Mouse (Mus musculus) T-helper 17 cell (primary cell): ENCODE measurements around the gene Pkd1l2.

Source experiments
- in situ Hi-C, 2 experiments: fragments of 300-600 bp; cut with MboI, MseI; formaldehyde crosslinking; loops; 1 replicate in 1 of 2; 2 replicates in 1 of 2; pipeline ENCODE4 v1.15.1; 2025; ENCODE audit warnings: high pct_unique_total_duplicates in 2 of 2

The Pkd1l2 gene

DNA sequence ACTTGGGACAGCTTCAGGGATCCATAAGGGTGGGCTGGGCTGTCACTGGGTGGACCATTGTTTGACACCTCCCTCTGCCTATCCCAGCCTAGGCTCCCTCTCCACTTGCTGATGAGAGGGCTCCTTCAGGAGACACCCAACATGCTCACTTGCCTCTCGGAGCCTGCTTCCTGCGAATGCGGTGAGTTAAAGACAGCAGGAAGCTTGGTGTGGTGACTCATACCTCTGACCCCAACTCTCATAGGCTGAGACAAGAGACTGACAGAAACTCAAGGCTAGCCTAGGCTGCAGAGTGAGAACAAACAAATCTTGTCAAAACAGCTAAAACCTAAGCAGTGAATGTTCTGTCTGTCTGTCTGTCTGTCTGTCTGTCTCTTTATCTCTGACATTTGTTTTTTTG lies 48.9 kb downstream of the Pkd1l2 start:
- in situ Hi-C loops: no loop called here

GRCm38 (mm10) chr8:117032609-117033008 lies 49.6 kb downstream of the Pkd1l2 start:
- in situ Hi-C loops: no loop called here

DNA sequence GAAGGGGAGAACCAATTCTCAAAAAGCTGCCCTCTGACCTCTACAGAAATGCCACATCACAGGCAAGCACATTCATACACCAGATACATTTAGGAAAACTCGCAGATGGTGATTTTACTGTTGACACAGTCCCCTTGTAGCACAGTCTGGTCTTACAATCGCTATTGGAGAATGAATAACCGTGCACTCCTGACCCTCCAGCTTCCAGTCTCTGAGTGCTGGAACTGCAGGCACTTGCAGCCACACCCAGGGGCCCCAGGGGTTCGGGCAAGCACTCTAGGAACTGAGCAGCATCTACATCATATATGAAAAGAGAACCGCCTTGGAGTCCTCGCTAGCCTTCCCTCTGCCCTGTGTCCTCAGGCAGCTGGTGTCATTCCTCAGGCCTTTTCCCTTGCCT lies 50.8 kb downstream of the Pkd1l2 start:
- in situ Hi-C loops: no loop called here

DNA sequence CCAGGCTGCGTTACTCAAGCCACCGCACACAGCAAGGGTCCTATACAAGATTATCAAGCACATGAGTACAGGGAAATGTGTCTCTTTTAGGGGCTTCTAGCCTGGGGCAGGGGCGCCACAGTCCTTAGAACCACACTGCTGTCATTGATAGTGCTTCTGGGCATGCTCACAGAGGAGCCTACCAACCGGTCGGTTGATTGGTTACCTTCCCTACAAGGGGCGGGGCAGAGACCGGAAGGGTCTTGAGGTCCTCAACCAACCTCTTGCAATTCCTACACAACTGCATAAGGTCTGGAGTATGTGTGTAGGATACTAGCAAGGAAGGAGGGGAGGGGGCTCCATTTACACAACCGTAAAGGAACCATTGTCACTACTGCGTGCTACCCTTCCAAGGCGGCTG lies 53.6 kb downstream of the Pkd1l2 start:
- in situ Hi-C loops: no loop called here

- in situ Hi-C loops: no loop called here
Measured at GRCm38 (mm10) chr8:117027601-117028000, 54.6 kb downstream of the Pkd1l2 start.

- in situ Hi-C loops: no loop called here
Measured at GRCm38 (mm10) chr8:117022297-117022993, 59.8 kb downstream of the Pkd1l2 start.

DNA sequence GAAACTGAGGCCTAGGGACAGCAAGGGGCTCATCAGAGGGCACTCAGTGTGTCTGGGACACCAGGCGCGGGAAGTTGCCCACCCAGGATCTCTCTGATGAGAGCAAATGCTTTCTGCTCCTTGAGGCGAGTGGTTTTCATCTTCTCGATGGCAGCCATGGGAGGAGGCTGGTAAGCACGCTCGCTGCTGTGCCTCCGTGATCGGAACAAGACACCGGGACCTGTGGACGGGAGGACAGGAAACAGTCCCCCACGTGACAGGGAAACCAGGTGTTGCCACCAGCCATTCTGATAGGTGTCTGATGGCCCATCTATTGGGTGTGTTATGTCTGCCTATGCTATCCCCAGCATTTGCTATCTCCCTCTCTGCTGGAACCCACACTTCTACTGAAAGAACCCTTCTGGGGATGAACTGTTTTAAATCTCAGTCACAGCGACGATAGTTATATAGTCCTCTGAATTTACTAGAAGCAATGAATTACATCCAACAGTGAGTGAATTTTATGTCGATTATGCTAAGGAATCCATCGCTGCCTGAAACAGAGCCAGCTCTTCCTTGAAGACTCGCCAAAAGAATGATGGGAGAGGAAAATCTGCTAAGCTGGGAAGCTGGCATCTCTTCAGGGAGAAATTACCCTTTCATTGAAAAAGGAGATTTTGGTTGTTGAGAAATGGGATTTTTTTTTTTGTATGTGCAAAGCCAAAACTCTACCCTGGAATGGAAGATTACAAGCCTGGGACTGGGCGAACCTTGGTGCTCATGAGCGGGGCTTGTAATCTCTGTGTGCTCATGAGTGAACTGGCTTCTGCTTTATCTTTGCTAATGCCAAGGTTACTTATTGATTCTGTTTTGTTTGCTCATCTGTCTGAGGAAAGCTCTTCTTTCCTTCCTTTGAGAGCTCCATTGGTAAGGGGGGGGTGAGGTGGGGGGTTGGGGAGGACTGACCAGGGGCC lies 62.6 kb downstream of the Pkd1l2 start:
- in situ Hi-C loops: no loop called here

GRCm38 (mm10) chr8:117017896-117018295 lies 64.4 kb downstream of the Pkd1l2 start:
- in situ Hi-C loops: no loop called here

GRCm38 (mm10) chr8:117017006-117017405 lies 65.2 kb downstream of the Pkd1l2 start:
- in situ Hi-C loops: no loop called here

- in situ Hi-C loops: no loop called here
Measured at GRCm38 (mm10) chr8:117015670-117016069, 66.6 kb downstream of the Pkd1l2 start.

DNA sequence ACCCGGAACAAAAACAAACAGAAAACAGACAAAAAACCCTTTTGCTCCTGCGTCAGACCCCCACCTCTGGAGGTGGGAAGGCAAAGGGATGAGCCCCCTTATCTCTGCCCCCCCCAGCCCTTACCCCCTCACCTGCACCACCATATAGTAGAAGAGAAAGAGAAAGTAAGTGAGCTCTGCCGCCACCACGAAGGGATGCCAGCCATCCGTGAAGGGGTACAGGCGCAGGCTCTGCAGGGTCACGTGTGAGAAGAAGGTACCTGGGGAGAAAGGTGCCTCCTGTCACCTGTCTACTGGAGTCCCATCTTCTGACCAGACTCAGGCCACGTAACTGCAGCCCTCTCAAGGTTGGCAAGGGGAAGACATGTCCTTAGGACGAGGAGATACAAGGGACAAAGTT lies 70.9 kb downstream of the Pkd1l2 start:
- in situ Hi-C loops: no loop called here

DNA sequence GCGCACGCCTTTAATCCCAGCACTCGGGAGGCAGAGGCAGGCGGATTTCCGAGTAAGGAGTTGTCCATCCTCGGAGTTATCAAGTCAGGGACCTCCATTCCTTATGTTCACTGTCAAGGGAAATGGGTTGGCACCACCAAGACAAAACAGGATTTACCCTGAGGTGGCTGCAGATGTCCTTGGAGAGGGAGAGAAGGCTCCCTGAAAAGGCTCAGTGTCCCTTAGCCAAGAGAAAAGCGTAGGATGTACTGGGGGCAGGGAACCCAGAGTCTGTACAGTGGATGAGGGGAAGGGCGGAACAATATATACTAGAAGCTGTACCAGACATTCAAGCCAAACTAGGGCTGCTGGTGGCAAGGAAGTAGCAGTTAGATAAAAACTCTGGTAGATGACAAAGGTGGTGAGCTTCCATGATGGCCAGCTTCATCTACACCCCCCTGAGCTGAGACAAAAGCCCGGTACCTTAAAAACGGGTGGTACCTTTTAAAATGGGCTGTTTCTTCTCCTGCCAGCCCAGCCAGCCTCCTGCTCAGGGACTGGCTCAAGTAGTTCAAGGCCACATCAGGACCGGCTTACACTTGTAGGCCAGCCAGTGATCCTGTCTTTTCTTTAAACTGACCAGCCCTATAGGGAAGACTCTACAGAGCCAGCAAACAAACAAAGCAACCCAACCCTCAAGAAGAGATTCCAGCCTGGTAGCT lies 88.1 kb downstream of the Pkd1l2 start:
- in situ Hi-C loops: no loop called here

DNA sequence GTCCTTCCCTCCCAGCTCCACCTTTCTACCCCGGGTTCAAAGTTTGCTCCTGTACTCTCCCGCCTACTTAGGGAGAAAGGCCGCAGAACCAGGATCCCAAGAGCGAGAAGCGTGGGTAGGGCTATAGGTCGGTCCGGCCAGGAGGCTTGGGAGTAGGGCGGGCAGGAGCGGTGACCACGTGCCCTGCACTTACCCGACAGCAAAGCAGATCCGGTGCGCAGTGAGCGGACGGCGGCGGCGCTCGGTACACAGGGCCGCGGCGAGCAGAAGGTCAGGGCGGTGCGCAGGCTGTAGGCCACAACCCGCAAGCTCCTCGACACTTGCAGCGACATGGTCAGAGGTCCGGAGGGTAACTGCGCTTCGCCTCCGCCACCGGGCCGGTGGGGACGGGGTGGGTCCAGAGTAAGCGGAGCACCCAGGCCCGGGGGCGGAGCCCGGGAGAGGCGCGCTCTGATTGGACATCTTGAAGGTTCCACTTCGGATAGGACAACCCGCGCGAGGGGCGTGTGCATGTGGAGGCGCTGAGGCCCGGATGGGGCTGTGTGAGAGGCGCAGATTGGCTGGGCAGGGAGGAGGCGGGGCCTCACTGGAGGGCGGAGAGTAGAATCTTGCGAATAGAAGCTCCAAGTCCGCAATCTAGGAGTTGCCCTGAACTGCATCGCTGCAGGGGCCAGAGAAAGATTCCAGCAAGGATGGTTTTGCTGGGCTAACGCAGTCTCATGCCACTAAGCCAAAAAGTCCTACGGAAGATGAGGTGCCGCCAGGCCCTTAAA lies 89.0 kb downstream of the Pkd1l2 start, which contains the start of gene Gcsh:
Gene Gcsh, minus strand, starts transcription at position 443 of the 773 bp plus-strand sequence.
- in situ Hi-C loops: no loop called here

GRCm38 (mm10) chr8:116992176-116992971 lies 89.9 kb downstream of the Pkd1l2 start:
- in situ Hi-C loops: no loop called here

GRCm38 (mm10) chr8:116991241-116991640 lies 91.0 kb downstream of the Pkd1l2 start:
- in situ Hi-C loops: no loop called here

DNA sequence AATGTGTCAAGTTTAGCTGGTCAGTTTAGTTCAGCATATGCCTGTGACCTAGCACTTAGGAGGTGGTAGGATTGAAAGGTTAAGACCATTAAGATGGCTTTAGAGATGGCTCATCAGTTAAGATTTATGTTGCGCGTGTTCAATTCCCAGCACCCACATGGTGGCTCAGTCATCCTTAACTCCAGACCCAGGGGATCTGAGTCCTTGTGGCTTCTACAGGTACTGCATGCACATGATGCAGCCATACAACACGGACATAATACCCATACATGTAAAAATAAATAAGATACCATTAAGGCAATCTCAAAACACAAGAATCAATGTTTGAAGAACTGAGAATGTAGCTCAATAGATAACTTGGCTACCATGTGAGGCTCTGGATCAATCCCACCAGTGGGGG lies 92.4 kb downstream of the Pkd1l2 start:
- in situ Hi-C loops: no loop called here

GRCm38 (mm10) chr8:116980117-116980516 lies 102.1 kb downstream of the Pkd1l2 start:
- in situ Hi-C loops: no loop called here

DNA sequence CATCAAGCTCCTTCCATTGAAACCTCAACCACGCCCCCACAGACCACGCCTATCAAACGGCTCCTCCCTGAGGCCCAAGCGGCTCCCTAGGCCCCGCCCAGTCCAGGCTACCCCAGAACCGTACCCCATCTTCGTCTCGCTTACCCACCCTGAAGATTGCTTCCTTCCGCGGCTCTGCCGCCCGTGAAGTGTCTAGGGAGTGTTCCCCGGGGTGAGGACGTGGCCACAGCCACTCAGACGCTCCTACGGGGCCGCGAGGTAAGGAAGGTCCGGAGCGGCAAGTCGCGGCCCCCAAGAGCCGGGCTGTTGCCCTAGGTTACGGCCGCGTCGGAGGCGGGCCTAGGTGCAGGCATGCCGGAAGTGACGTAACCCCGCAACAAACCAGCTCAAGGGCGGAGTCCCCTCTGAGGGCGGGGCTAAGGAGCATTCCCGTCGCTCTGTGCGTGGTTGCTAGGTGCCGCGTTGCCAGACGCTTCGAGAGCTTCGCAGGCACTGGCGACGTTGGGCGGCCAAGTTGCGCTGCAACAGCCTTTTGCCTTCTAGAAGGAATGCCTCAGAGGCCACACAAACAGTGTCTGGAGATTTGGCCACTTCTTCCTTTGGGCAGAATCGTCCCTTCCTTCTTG lies 103.5 kb downstream of the Pkd1l2 start, which contains the start of gene 1700030J22Rik:
Gene 1700030J22Rik, minus strand, starts transcription at position 329 of the 626 bp plus-strand sequence.
- in situ Hi-C loops: loop anchor here (5.0 to 10.0 kb wide), 2 partner anchors 36 to 1934 kb away; partner anchors contain the start of gene Atmin (in 2 of the 2)

DNA sequence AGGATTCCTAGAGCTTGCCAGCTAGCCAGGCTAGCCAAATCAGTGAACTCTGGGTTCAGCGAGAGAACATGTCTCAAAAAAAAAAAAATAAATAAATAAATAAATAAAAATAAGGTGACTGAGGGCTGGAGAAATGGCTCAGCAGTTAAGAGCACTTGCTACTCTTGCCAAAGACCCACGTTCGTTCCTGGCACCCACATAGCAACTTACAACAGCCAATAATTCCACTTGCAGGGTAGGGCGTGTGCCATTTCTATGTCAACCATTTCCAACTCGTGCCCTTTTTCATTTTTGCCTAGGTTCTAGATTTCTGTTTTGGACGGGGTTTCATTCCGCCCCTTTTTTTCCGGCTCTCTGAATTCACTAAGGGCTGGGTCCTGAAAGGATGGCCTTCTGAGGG lies 104.2 kb downstream of the Pkd1l2 start:
- in situ Hi-C loops: loop anchor here (5.0 to 10.0 kb wide), 2 partner anchors 36 to 1933 kb away; partner anchors contain the start of gene Atmin (in 2 of the 2)
